Mouse (Mus musculus): ENCODE data around the gene Ephx1. TPM values are rescaled to one million over a fixed set of nuclear protein-coding genes. Genes with fewer than 3 reads are reported as not detected.
"Not testable (repeated sequence)": the region's sequence is repeated elsewhere in the genome, so short reads cannot be mapped to it uniquely, and the experiment has no call there.

Gene Ephx1
- polyA plus RNA-seq, 1 experiment from 2014 or later, result 5.1 TPM

GRCm38 (mm10) chr1:180943032-180943644 is 77.6 kb downstream of the Ephx1 start:
- Histone ChIP-seq H3K27me3 (peaks cover 24% of the 10 kb centered on the region), H3K4me3 (peak overlapping the region; percentile 83), H3K27ac (peak overlapping the region; percentile 56), H3K36me3 (0 out of 2 replicates have a peak, but pooled peaks cover 3% of the 10 kb centered on the region), H3K9me3 (no peaks in the 10 kb centered on the region), H3K4me1 (peaks cover 48% of the 10 kb centered on the region), H3K9ac (peak overlapping the region; percentile 88), H3K4me2 (peak overlapping the region; percentile 89)
- 39% methylated on average over 11 of the region's 11 CpGs for WGBS
- no peak for ATAC-seq (ENCODE audit: insufficient number of reproducible peaks, insufficient read depth, low FRiP score, low TSS enrichment, low read depth)

- peak within 1 kb of the TSS; percentile 56 for H3K27ac ChIP-seq
- under 1% methylated on average over 68 of the region's 73 CpGs for WGBS
These were observed 78.3 kb downstream of the Ephx1 start, which contains the start of gene Tmem63a for GRCm38 (mm10) chr1:180942166-180943031. TSS of gene Tmem63a (plus strand) at chr1:180942344.

GRCm38 (mm10) chr1:180941726-180942125 is 79.0 kb downstream of the Ephx1 start:
- H3K4me2 ChIP-seq, result peak overlapping the region; percentile 89
- H3K4me1 ChIP-seq, result peaks cover 51% of the 10 kb centered on the region
- H3K27ac ChIP-seq, result no peak overlapping the region
- peak overlapping the region; percentile 88 for H3K9ac ChIP-seq
- no peaks in the 10 kb centered on the region for H3K9me3 ChIP-seq
- no peak for ATAC-seq (ENCODE audit: insufficient number of reproducible peaks, insufficient read depth, low FRiP score, low TSS enrichment, low read depth)
- H3K4me3 ChIP-seq, result peak overlapping the region; percentile 83
- H3K36me3 ChIP-seq, result no peaks in the 10 kb centered on the region
- peaks cover 38% of the 10 kb centered on the region for H3K27me3 ChIP-seq
- 3% methylated on average over 18 of the region's 18 CpGs for WGBS

More at GRCm38 (mm10) chr1:180942166-180943031, 78.3 kb downstream of the Ephx1 start, which contains the start of gene Tmem63a:
- Histone ChIP-seq H3K27me3 (peaks cover 31% of the 10 kb centered on the region), H3K9ac (peak within 1 kb of the TSS; percentile 88), H3K4me1 (peaks cover 48% of the 10 kb centered on the region), H3K9me3 (no peaks in the 10 kb centered on the region), H3K4me3 (peak within 1 kb of the TSS; percentile 83), H3K36me3 (0 out of 2 replicates have a peak, but pooled peaks cover 1% of the 10 kb centered on the region), H3K4me2 (peak within 1 kb of the TSS; percentile 89)
- ATAC-seq (ENCODE audit: insufficient number of reproducible peaks, insufficient read depth, low FRiP score, low TSS enrichment, low read depth), result peak; percentile 49; the same call in 1 of the 2 replicates

- Histone ChIP-seq H3K4me3 (peak overlapping the region; percentile 83), H3K27ac (no peak overlapping the region), H3K27me3 (peaks cover 46% of the 10 kb centered on the region), H3K9me3 (no peaks in the 10 kb centered on the region), H3K9ac (peak overlapping the region; percentile 88), H3K4me2 (peak overlapping the region; percentile 89), H3K4me1 (peaks cover 45% of the 10 kb centered on the region), H3K36me3 (no peaks in the 10 kb centered on the region)
- no peak for ATAC-seq (ENCODE audit: insufficient number of reproducible peaks, insufficient read depth, low FRiP score, low TSS enrichment, low read depth)
- 89% methylated on average over 7 of the region's 7 CpGs for WGBS
These were observed 79.8 kb downstream of the Ephx1 start for GRCm38 (mm10) chr1:180940776-180941460.

GRCm38 (mm10) chr1:180938781-180939180 is 81.9 kb downstream of the Ephx1 start:
- H3K4me1 ChIP-seq, result peaks cover 26% of the 10 kb centered on the region
- not testable (repeated sequence) for H3K9ac ChIP-seq; H3K4me3 ChIP-seq; ATAC-seq (ENCODE audit: insufficient number of reproducible peaks, insufficient read depth, low FRiP score, low TSS enrichment, low read depth); H3K4me2 ChIP-seq; H3K9me3 ChIP-seq; H3K36me3 ChIP-seq; H3K27ac ChIP-seq
- peaks cover 68% of the 10 kb centered on the region for H3K27me3 ChIP-seq
- WGBS, result 73% methylated on average over 2 of the region's 2 CpGs

- not testable (repeated sequence) for H3K4me3 ChIP-seq; H3K36me3 ChIP-seq; H3K27ac ChIP-seq; H3K9ac ChIP-seq; H3K4me2 ChIP-seq; ATAC-seq (ENCODE audit: insufficient number of reproducible peaks, insufficient read depth, low FRiP score, low TSS enrichment, low read depth); H3K9me3 ChIP-seq
- 23% methylated on average over 13 of the region's 13 CpGs for WGBS
- peaks cover 71% of the 10 kb centered on the region for H3K27me3 ChIP-seq
- peaks cover 17% of the 10 kb centered on the region for H3K4me1 ChIP-seq
These were observed 83.1 kb downstream of the Ephx1 start for GRCm38 (mm10) chr1:180937631-180938030.

- Histone ChIP-seq H3K9ac (peak overlapping the region; percentile 44), H3K4me1 (peaks cover 14% of the 10 kb centered on the region), H3K4me3 (peak overlapping the region; percentile 38), H3K27me3 (peaks cover 71% of the 10 kb centered on the region), H3K4me2 (peak overlapping the region; percentile 62)
- H3K9me3 ChIP-seq, H3K27ac ChIP-seq, H3K36me3 ChIP-seq: not testable (repeated sequence)
- ATAC-seq (ENCODE audit: insufficient number of reproducible peaks, insufficient read depth, low FRiP score, low TSS enrichment, low read depth), result 0 out of 2 replicates have a peak, but pooled peaks have one; percentile 54
- 1% methylated on average over 39 of the region's 41 CpGs for WGBS
These were observed 83.9 kb downstream of the Ephx1 start for GRCm38 (mm10) chr1:180936610-180937398.

GRCm38 (mm10) chr1:180934467-180935419 is 86.0 kb downstream of the Ephx1 start, which contains the start of gene Lefty1:
TSS of gene Lefty1 (plus strand) at chr1:180935022.
- Histone ChIP-seq H3K4me2 (no peak within 1 kb of the TSS), H3K4me1 (peaks cover 3% of the 10 kb centered on the region; the same call in 1 of the 2 replicates), H3K36me3 (no peaks in the 10 kb centered on the region), H3K9me3 (no peaks in the 10 kb centered on the region), H3K27ac (no peak within 1 kb of the TSS), H3K27me3 (peaks cover 56% of the 10 kb centered on the region), H3K4me3 (no peak within 1 kb of the TSS), H3K9ac (no peak within 1 kb of the TSS)
- no peak for ATAC-seq (ENCODE audit: insufficient number of reproducible peaks, insufficient read depth, low FRiP score, low TSS enrichment, low read depth)
- 13% methylated on average over 21 of the region's 21 CpGs for WGBS

- Histone ChIP-seq H3K27me3 (peaks cover 56% of the 10 kb centered on the region), H3K9ac (no peak overlapping the region), H3K4me2 (no peak overlapping the region), H3K27ac (no peak overlapping the region), H3K36me3 (no peaks in the 10 kb centered on the region), H3K9me3 (no peaks in the 10 kb centered on the region), H3K4me1 (peaks cover 3% of the 10 kb centered on the region; the same call in 1 of the 2 replicates), H3K4me3 (no peak overlapping the region)
- WGBS, result 24% methylated on average over 6 of the region's 6 CpGs
- no peak for ATAC-seq (ENCODE audit: insufficient number of reproducible peaks, insufficient read depth, low FRiP score, low TSS enrichment, low read depth)
These were observed 87.0 kb downstream of the Ephx1 start for GRCm38 (mm10) chr1:180933659-180934058.

- peaks cover 35% of the 10 kb centered on the region for H3K27me3 ChIP-seq
- H3K4me1 ChIP-seq, result no peaks in the 10 kb centered on the region
- no peaks in the 10 kb centered on the region for H3K9me3 ChIP-seq
- H3K9ac ChIP-seq, result no peak overlapping the region
- ATAC-seq (ENCODE audit: insufficient number of reproducible peaks, insufficient read depth, low FRiP score, low TSS enrichment, low read depth), result no peak
- 62% methylated on average over 3 of the region's 3 CpGs for WGBS
- H3K36me3 ChIP-seq, result no peaks in the 10 kb centered on the region
- no peak overlapping the region for H3K4me2 ChIP-seq
- no peak overlapping the region for H3K27ac ChIP-seq
- H3K4me3 ChIP-seq, result no peak overlapping the region
These were observed 89.6 kb downstream of the Ephx1 start for GRCm38 (mm10) chr1:180931106-180931505.

Measured in embryonic facial prominence, embryonic 13.5 days (tissue).